Mouse (Mus musculus) lung, postnatal 0 days (tissue): ENCODE measurements around the gene Trub2.

ENCODE experiments used
- CTCF ChIP-seq: IDR thresholded peaks from 2 replicates; pipeline ENCODE4 v1.5.1; 2016; ENCODE audit warnings: antibody characterized with exemption, mild to moderate bottlenecking
- EP300 ChIP-seq: IDR thresholded peaks from 2 replicates; pipeline ENCODE4 v1.6.1; 2016; ENCODE audit warnings: antibody characterized with exemption, mild to moderate bottlenecking, control low read depth

- TF ChIP-seq CTCF (no peak), EP300 (no peak; the same call in 1 of the 2 replicates)
Measured at GRCm38 (mm10) chr2:29787104-29787917, 991 bp downstream of the Trub2 start, which contains the start of gene Coq4.
